Mouse (Mus musculus) testis, postnatal 10 days (tissue): Measurements from ENCODE around the gene Cpm.

Experiments
- DNase-seq: peaks from one replicate; pipeline ENCODE4 v3.0.0; 2021; ENCODE audit warnings: low spot score

The Cpm gene

DNA sequence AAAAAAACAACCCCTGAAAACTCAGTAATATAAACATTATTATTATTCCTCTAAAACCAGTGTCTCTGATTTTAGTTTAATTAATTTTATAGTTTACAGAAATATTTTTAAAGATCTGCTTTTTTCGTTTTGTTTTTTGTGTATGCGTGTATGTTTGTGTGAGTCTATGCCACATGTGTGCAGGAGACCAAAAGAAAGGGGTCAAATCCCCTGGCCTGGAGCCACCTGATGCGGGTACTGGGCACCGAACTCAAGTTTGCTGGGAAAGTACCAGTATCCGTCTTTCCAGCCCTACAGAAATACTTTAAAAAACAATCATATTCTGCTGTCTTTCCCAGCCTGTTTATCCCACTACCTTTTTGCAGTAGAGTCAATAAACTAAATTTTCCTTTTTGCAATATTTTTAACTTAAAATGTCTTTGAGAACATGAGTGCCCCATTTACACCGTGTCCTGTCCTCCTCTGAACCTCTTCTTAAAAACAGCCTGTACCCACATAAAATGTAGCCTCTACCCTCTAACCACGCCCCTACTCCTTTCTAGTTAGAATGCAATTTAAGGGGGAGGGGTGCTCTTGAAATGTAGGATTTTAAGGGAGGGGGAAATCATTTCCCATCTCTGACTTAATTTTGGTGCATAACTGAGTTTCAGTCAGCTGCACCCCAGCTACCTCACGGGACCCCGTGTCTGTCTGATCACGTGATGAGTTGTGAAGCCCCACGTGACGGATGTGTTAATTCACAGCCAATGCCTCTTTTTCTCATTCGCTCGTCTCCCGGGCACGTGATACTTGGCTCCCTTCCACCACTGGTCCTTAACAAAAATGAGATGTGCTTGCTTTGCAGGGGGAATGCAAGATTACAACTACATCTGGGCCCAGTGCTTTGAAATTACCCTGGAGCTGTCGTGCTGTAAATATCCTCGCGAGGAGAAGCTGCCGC lies 46.1 kb downstream of the Cpm start:
- DNase-seq, result peak; percentile 70

DNA sequence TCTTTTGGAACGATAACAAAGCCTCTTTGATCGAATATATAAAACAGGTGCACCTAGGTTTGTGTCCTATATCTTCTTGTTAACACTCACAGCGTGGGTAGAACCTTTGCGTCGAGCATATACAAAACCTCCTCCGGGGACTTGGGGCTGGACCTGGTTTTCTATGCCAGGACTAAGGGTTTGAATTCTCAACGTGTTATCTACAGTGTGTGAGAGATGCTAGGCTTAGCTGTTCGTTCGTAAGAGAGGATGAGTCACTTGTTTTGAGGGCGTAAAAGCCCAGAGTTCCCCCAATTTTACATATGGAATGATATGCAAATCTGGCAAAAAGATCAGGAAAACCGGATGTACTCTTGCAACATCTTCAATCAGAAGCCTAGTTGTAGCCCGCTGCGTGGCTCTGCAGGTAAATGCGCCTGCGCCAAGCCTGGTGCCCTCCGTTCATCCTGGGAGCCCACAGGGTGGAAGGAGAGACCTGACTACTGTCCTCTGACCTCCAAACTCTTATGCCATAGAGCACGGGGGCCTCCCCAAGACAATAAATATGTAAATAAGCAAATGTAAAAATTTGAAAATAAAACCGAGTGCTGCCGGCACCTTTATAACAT lies 46.8 kb downstream of the Cpm start:
- no peak for DNase-seq

DNA sequence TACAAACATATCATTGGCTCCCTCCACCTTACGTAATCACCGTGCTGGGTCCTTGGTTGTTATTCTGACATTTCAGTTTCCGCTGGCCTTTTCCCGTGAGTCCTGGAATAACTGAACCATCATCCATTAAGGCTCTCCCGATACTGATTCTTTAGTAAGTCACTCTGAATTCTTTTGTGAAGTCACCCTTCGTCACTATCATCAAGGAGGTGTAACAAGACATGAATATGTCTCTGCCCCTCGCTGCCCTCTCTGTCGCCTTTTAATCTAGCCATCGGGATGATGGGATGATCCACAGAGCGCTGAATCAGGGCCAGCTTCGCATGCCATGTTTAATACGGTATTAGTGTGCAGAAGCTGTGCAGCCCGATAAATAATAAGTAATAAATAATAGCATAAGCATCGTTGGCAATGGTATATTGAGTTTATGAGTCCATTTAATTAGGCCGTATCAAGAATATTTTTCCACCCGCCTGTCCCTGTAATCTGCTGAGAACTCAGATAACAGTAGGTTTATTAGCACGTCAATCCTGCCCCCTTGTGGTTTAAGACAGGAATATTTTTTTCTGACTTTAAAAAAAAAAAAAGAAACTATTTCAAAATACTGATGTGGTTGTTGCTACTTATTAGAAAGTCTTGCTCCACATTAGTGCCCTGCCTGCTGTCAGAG lies 47.5 kb downstream of the Cpm start:
- no peak for DNase-seq

DNA sequence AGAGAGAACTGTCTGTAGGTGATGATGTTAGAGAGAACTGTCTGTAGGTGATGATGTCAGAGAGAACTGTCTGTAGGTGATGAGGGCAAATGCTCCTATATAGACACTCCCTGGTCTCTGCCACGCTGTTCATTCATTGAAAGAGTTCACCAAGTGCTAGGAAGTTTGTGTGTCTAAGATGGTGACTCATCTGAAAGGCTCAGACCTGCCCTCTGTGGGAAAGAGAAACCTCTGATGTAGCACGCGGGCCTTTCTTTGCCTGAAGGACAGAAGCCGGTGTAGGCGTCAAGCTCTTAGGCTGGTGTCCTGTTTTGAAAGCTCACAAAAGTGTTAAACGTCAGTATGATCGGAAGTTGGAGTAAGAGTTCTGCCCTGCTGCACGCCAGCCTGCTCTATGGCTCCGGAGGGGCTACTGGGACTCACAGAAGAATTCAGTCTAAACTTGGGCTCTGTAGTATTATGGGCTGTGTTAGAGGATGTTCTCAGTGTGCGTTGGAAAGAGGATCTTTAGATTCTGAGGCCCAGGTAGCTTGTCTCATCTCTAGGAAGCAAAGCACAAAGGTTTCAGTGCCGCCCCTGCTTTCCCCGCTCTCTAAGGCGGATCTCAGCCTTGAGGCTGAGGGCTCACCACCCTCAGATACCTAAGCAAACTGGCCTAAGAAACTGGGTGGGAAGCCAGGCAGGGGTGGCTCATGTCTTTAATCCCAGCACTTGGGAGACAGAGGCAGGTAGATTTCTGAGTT lies 48.4 kb downstream of the Cpm start:
- no peak for DNase-seq

DNA sequence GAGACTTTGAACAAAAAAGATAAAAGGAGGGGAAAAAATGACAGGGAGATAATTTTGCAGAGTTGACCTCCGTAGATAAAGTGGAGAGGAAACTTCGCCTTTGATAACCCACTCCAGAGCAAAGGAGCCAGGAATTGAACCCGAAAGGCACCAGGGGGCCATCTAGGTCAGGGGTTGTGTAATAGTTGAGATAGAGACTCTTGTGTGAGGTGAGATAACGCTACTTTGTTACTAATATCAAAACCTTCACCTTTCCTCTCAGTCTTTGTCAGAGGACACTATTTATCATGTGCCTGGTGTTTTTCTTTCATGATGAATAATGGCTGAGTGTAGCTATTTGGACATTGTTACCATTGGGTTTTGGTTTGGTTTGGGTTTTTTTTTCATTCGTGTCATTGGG lies 49.1 kb downstream of the Cpm start:
- no peak for DNase-seq

DNA sequence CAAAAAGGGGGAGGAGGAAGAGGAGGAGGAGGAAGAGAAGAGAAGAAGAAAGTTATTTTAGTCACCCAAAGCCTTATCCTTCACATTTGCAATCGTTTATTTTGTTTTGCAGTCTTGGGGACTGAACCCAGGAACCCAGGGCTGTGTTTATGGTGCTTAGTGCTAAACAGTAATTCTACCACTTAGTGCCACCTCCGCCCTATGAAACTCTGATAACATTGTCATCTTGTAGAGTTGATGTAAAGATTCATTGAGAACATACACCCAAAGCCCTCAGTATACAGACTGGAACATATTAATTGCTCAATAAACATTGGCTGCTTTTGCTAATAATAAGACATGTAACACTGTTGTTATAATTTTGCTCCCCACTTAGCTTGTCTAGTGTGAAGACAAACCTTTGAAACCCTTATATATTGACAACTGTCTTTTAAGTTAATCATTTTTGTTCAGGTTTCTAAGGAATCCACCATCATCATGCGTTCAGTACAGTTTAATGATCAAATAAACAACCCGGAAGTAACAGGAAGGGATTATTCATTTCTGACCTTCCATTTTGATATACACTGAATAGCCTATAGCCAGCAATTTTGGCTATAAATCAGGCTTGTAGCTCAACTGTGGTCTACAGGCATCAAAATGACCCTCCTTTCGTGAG lies 49.9 kb downstream of the Cpm start:
- DNase-seq, result no peak

DNA sequence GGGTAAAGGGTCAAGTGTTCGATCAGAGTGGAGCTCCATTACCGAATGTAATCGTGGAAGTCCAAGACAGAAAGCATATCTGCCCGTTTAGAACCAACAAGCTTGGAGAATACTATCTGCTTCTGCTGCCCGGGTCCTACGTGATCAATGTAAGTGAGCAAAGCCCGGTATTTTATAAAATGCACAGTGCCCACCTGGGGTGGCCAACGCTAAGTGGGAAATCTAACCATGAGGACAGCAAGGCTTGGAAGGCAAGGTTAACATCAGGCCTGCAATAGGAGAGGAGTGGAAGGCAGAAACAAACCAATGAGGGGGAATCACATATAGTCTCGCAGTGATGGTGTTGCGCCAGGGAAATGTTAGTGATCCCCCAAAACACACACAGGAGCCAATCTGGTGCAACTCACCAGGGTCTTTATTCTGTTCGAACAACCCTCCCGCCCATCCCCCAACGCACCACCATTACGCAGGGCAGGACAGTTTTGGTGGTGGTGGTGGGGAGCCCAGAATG lies 50.7 kb downstream of the Cpm start:
- DNase-seq, result no peak

DNA sequence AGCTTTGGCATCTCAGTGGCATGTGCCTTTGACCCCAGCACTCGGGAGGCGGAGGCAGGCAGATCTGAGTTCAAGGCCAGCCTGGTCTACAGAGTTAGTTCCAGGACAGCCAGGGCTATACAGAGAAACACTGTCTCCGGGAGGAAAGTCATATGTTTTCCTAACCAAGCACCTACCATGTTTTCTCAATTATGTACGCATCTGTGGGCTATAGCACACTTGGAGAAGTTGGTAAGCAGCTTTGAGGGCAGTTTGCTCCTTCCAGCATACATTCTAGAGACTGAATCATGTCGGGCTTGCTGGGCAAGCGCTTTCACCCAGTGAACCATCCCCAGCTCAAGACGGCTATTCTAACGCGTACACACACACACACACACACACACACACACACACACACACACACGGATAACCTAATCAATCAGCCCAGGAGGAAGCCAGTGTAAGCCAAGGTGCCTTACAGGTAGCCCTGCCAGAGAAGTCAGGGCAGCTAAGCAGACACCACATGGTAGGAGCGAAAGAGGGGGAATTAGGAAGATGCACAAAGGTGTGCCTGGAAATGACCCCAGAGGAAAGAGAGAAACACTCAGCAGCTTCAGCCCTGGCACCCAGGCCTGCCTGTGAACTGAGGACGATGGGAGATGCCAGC lies 51.7 kb downstream of the Cpm start:
- no peak for DNase-seq

DNA sequence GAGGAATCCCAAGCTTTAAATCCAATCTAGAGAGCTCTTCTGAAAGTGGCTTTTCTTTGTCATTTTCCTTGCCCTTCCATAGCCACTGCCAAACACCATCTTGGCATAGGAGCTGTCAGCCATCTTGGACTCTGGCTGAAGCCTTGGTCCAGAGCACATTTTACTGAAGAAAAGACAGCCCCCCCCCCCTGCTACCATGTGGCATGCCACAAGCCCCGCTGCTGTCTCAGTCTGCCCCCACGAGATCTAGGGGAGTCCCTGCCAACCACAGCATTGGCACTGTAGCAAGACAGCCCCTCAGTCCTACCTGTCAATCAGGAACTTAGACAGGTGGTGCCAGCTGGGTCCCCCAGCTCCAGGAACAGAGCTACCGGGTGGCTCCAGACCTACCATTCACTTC lies 52.2 kb downstream of the Cpm start:
- no peak for DNase-seq

DNA sequence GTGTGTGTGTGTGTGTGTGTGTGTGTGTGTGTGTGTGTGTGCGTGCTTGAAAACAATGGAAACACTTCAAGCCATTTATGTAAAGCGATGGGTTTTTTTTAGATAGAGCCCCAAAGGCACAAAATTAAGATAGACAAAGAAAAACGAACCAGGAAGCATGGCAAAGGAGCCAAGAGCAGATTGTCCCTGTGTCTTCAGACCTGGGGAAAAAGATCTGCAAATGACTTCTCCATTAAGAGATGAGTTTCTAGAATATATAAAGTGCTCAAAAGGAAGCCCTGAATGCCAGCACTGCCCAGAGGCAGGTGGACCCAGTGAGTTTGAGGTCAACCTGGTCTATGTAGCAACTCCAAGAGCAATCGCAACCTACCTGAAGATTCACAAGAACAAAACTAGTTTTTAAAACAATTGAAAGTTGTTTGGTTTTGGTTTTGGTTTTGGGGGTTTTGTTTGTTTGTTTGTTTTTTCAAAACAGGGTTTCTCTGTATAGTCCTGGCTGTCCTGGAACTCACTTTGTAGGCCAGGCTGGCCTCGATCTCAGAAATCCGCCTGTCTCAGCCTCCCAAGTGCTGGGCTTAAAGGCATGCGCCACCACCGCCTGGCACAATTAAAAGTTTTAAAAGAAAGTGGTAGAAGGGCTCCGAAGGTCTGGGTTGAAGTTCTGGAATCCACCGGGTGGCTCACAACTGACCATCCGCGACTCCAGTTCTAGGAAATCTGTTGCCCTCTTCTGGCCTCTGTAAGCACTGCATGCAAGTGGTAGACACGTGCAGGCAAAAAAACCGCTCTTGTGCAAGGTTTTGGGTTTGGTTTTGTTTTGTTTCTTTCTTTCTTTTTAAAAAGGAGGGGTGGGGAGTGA lies 52.9 kb downstream of the Cpm start:
- DNase-seq, result peak; percentile 73

DNA sequence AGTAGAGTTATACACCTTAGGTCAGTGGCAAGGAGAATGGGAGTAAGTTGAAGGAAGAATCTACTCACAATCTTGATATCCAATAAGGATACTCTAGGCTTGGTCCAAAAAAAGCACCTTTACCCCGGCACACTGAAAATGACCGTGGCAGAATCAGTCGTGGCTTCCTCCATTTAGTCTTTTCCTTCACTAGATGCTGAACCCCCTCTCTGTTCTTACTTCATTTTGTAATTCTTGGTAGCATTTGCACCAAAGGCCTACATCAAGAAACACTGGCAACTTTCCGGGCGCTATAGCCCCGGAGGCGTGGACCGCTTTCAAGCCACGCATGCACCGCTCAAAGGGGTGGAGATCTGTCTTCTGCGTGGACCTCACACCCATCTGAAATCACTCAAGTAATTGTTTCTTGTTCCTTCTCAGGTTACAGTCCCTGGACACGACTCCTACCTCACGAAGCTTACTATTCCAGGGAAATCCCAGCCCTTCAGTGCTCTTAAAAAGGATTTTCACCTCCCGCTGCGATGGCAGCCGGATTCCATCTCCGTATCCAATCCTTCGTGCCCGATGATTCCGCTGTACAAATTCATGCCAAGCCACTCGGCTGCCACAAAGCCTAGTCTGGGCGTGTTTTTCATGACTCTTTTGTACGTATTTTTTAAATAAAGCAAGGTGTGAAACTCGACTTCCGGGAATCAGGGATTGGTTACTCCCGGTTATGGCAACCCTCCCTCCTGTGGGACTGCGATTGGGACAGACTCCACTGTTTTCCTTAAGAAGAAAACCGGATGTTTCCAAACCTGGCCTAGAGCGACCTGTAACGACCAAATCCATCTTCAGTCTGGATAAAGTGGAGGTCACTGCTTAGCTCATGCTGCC lies 53.8 kb downstream of the Cpm start:
- DNase-seq, result no peak

DNA sequence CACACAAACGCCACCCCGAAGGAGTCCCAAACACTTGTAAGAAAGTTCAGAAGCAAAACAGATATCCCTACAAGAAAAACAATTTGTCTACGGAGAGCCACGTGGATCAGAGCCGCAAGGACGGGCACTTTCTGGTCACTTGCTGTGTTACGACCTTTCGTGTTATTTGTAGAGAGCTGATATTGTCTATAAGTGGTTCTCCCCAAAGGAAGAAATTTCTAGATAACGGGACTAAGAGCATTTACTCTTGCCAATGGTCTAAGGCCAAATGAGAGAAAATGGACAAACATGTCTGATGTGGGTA lies 54.4 kb downstream of the Cpm start:
- DNase-seq, result no peak

DNA sequence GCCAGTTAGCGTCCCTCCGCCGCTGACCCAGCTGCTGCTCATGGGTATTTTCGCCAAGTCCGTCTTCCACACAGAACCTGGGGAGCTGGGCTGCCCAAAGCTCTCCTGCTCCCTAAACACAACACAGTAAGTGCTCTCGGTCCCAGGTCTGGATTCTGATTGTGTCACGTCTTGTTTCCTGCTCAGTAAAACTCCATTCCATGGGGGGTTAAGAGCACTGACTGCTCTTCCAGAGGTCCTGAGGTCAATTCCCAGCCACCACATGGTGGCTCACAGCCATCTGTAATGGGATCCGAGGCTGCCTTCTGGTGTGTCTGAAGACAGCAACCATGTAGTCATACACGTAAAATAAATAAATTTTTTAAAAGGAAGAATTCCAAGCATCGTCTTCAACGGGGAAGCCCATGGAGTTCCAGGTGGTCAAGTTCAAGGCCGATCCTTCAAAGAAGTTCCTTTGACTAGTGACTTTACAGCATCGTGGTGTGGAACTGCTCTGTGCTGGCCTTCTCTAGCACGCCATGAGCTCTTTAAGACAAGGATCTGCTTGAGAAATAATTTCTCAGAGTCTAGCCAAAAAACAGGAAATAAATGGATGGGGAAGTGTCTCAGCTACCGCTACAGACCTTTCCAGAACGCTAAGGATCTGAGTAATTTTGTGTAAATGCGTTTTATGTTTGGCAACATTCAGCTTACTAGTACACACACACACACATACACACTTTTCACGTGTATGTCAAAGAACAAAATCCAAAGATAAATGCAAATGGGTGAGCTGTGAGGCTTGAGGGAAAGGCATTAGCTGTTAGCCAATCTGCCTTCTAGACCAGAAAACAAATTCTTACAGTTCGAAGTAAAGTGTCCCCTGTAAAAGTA lies 55.2 kb downstream of the Cpm start:
- DNase-seq, result no peak

DNA sequence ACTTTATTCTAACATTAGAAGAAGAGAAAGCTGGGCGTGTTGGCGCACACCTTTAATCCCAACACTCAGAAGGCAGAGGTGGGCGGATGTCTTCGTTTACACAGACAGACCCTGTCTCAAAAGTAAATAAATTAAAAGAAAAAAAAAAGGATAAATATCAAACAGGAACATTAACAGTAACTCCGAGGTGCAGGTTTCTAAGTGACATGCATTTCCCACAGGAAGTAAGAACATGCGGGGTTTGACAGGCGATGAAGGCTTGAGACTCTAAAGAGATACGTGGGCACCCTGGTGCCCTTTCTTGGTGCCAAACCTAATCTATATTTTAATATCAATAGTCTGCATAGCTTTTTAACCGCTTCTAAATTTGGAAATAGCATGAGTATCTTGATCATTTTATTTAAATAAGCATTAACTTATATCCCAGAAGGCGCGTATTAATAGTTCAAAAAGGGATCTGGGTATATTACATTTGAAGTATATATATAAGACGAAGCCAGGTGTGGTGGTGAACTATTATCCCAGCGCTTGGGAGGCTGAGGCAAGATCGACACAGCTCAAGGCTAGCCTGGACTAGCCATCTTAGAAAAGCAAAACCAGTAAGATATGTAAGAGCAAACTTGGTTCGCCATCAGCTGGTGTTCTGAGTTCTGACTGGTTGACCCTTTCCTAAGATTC lies 56.0 kb downstream of the Cpm start:
- no peak for DNase-seq

DNA sequence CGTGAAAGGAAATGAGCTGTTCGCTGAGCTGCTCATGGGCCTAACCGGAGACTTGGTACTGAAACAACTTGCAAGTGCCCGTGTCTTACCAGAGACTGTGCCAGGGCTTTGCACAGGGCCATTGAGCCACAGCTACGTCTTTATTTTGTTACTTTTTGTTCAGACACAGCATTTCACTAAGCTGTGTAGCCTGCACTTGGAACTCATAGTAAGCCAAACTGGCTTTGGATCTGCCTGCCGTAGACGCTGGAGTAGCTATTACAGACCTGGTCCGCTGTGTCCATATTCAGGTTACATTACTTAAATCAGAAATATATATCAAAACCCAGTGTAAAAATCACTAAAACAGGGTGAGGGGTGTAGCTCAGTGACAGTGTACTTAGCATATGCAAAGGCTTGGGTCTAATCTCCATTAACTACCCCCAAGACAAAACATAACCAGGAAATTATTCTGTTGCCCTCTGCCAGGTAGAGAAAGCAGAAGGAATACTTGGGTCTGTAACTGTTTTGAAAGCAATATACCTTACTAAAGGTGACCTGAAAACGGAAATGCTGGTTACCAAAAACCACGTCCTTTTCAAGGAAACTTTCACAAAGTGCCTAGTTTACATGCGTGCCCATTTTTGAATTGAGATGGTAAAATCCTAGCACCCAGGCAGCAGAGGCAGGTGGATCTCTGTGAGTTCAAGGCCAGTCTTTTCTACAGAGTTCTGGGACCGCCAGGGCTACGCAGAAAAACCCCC lies 56.7 kb downstream of the Cpm start:
- DNase-seq, result no peak

DNA sequence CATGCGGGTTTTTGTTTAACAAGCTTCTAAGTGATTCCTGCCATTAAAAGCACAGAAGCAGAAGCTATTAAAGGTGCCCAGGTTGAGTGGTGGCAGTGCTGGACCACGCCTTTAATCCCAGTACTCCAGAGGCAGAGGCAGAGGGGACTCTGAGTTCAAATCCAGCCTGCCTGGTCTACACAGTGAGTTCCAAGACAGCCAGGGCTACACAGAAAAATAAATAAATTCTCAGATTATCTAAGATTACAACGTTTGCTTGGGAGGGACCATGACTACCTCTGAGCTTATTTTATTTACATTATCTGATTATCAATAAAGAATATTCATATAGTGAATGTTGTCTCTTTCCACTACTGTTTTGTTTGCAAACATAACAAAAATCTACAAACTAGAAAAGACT lies 57.7 kb downstream of the Cpm start:
- no peak for DNase-seq

DNA sequence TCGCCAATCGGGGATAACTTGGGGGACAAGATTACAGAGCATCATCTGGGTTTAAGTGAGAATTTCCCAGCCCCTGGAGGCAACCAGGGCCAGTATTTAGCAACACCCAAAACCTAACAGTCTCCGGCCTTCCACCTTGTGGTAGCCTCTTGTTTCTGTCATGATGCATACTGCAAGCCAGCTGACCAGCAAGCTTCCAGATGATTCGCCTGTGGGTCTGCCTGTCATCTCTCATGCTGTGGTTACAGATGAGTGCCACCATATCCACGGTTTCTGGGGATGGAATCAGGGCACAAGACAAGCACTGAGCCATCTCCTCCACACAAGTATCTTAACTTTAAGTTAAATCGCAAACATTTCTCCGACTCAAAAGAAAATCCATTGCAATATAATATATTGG lies 58.3 kb downstream of the Cpm start:
- DNase-seq, result no peak
